Mouse (Mus musculus) R1 (cell line): ENCODE measurements around the gene Gpr157.

ENCODE experiments used
- DNase-seq: peaks from one replicate; pipeline ENCODE4 v3.0.0-alpha.2; 2018; ENCODE audit warnings: low read depth, low spot score

Gene Gpr157

DNA sequence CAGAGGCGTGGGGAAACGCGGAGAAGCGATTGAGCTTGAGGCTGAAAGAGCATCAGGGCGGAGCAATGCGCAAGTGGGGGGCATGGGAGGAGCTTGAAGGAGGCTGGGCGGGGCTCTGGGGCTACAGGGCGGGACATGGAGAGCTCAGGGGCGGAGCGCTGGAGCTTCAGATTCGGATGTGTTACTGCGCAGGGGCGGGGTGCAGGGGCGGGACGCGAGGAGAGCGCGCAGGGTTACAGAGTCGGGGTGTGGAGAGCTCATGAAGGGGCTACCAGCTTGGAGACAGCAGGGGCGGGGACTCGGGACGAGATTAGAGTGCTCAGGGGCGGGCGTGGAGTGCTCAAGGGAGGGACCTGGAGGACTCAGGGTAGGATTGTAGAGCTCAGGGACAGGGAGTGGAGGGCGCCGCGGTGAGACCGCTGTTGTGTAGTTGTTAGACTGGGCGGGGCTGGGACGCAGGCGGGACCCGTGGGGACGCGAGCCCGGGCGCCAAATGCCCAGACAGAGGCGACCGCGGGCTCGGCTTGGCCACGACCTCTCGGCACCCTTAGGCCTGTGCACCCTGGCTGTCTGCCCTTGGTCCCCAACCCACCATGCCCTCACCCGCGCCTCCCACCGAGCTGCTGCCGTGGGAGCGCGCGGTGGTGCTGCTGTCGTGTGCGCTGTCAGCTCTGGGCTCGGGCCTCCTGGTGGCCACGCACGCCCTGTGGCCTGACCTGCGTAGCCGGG, at the start of gene Gpr157:
Gene Gpr157, plus strand, starts transcription at position 205 of the 729 bp plus-strand sequence.
- peak; percentile 99 for DNase-seq

GRCm38 (mm10) chr4:150038533-150038932, 48.6 kb upstream of the Gpr157 start:
- no peak for DNase-seq

DNA sequence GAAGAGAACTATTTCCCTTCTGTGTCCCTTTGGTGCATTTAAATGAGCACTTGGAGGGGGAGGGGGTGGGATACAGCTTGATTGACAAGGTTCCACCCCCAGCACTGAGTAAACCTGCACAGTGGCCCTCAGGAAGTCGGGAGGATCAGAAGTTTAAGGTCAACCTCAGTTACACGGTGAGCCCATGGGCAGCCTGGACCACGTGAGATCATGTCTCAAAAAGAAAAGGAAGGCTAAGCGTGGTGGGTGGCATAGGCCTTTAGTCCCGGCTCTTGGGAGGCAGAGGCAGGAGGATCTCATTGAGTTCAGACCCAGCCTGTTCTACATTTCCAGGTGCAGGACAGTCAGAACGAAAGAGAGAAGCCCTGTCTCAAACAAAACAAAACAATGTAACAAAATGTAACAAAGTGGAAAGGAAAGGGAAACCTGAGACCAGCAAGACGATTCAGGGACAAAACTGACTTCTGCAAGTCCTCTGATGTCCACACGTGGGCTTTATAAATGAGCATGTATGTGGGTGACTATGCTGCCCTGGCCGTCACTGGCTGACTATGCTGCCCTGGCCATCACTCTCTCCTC, 47.1 kb upstream of the Gpr157 start:
- peak; percentile 58 for DNase-seq

DNA sequence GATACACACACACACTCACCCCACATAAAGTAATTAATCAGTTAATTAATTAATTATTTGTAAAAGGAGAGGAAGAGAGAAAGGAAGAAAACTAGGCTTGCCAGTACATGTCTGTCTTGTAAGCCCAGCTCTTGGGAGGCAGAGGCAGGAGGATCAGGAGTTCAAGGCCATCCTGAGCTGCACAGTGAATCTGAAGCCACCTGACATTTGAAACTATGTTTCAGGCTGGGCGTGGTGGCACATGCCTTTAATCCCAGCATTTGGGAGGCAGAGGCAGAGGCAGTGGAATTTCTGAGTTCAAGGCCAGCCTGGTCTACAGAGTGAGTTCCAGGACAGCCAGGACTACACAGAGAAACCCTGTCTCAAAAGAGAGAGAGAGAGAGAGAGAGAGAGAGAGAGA, 46.3 kb upstream of the Gpr157 start:
- DNase-seq: peak; percentile 93

DNA sequence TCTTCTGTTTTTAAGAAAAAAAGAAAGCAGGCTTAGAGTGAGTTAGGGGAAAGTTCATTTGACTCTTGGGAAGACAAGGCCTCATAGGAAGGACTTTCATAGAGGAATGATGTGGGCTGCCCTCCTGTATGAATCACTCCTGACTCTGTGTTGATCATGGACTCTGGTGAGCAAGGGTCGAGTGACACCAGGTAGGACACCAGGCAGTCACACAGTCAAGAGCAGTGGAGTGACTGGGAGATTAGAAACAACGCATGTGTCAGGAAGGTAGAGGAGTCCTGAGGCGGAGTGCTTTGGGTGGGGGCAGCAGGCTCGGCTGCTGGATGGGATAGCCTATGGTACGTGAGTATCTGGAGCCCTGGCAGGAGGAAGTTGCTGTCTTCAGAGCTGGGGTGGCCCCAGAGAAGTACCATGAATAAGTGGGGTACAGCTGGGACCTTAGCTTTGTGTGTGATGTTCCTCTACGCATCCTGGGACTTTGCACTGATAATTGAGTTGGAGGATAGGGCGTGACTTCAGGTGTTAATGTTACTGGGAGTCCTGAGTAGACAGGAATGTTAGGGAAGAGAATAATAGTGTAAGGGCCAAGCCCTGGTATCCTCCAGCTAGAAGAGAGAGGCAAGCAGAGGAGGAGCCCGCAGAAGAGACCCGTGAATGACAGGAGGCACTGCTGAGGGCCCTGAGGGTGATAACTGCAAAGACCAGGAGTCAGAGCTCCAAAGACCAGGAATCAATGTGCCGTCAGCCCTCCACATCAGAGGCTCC, 45.6 kb upstream of the Gpr157 start:
- DNase-seq: peak; percentile 75

GRCm38 (mm10) chr4:150043591-150043990, 43.6 kb upstream of the Gpr157 start:
- peak; percentile 73 for DNase-seq

- peak; percentile 80 for DNase-seq
These were observed 39.1 kb upstream of the Gpr157 start for GRCm38 (mm10) chr4:150048038-150048437.

- peak; percentile 62 for DNase-seq
These were observed 38.5 kb upstream of the Gpr157 start for GRCm38 (mm10) chr4:150048478-150049156.

DNA sequence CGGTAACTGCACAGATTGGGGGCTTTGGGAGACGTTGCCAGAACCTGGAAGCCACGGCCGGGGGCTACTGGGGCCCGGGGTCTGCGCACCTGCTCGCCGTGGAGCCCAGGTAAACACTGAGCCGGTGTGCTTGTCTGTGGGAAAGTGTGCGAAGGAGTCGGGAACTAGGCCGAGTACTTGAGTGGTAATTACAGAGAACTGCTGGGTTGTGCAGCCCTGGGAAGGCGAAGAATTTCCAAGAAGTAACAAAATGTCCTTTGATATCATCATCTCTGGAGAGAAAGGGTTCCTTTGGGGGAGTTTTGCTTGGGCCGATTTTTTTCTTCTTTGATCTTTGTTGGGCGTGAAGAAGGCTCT, 38.0 kb upstream of the Gpr157 start:
- DNase-seq: no peak

GRCm38 (mm10) chr4:150049564-150050226, 37.5 kb upstream of the Gpr157 start:
- DNase-seq: peak; percentile 78

DNA sequence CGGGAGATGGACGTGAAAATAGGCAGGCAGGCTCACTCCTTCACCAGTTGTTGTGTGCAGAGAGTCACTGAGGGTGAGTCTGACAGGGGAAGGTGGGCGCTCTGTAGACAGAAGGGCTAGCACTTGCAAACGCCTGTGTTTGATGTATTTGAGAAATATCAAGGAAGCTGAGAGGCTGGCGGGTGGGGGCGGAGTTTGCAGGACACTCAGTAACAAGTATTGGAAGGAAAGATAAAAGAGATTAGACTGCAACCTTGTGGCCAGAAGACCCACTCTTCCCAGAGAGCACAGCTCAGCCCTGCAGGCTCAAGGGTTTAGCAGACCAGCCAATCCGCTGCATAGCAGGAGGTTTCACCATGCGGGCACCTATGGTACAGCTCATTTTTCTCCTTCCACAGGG, 35.7 kb upstream of the Gpr157 start:
- DNase-seq: no peak

GRCm38 (mm10) chr4:150052380-150052779, 34.8 kb upstream of the Gpr157 start:
- no peak for DNase-seq

DNA sequence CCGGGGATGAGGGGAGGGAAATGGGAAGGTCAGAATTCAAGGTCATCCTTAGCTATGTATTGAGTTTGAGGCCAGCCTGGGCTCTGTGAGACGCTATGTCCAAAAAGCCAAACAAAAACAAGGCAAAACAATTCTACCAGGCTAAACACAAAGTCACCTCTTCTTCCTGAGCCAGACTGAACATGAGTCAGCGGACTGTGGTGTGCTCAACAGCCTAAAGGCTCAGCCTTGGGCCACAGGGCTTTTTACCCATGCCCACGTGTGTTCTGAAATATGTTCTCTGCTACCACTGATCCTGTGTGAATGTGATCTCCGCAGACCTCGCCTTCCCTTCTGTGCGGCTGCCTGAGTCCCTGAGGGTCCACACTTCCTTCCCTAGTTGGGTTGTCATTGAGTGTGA, 31.0 kb upstream of the Gpr157 start:
- no peak for DNase-seq

DNA sequence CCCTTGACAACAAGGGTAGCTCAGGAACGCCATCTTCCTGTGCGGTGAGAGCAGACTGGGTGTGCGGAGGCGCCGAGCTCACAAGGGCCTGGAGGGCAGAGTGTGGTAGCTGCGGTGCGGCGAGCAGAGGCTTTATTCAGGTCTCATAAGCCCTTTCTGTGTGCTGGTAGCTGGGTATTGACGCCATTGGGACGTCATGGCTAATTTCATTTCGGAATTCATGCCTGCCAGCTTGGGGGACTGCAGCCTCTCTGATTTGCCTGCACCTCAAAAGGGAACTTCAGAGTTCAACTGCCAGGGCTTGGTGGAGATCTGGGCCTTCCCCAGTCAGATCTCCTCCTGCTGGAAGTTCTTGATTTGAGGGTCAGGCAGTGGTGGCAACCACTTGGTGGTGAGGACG, 29.4 kb upstream of the Gpr157 start:
- DNase-seq: no peak

DNA sequence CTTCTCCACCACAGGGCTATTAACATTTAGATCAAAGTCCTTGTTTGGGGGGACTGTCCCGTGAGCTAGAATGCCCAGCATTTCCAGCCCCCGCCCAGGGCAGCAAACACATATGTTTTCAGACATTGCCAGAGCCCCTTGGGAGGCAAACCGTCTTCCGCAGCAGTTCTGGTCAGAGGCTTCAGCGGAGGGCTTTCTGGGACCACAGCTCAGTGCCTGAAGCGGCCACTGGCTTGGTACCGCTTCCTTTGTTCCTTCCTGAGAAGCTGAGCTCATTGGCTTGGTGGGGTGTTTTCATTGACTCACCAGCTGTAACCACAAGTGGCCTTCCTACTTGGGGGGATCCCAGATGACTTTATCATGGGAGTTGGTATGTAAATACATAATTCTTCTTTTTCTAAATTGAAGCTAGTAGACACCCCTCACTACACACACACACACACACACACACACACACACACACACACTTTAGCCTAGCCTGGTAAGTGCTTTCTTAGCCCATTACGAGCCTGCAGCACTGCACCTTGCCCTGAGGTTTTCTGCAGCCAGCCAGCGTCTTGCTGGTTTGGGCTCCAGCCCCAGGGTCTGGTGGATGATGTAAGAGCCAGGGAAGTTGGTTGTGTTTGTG, 27.2 kb upstream of the Gpr157 start:
- DNase-seq: no peak

DNA sequence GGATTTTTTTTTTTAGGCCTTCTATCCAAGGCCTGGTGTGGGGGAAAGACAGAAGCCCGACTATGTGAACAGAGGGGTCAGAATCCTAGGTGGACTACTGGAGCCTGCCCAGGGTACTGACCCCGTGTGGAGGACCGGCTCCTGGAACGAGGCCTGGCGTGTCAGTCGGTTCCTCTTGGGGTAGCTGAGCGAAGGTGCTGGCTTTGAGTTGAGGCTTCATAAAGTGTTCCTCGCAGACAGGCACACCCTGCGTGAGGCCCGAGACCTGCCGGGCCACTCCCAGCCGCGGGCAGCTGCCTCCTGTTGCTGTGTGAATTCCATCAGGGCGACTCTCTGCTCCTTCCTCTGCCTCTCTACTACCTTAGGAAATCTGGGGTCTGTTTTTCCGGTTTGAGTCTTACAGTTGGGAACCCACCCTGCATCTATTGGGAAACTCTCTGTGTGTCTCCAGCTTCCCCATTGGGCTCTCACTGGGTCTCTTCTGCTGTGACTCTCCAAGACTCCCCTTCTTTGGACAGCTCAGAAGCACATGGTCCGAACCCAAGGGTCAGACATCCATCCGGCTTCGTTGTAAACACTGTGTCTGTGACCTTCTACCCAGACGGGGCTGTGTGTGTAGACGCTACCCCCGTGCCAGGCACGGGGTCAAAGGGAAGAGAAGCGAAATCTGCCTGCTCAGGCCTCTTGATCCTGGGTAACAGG, 26.5 kb upstream of the Gpr157 start:
- DNase-seq: no peak

GRCm38 (mm10) chr4:150061432-150062225, 25.5 kb upstream of the Gpr157 start:
- DNase-seq: no peak

DNA sequence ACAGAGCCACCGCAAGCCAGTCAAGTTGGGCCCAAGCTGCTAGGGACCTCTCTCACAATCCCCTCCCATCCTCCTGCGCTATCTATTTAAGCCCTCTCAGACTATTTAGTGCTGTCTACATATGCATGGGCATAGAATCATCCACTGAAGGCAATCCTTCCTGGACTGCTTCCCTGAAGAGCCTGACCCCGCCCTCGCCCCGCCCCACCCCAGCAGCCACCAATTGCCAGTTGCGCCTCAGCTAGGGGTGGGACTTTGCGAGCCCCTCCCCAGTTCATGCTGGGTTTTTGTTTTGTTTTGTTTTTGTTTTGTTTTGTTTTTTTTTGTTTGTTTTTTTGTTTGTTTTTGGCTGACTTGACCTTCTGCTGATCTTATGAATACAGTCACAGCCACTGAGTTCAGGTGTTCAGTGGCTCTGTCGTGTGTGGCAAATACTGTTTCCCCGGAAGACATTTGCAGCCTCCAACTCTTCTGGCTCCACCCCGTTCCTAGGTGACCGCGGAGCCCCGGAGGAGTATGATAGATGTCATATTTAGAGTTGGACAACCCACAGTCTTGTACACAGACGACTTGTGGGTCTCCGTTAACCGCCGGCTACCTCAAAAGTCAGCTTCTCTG, 20.4 kb upstream of the Gpr157 start:
- DNase-seq: peak; percentile 79

DNA sequence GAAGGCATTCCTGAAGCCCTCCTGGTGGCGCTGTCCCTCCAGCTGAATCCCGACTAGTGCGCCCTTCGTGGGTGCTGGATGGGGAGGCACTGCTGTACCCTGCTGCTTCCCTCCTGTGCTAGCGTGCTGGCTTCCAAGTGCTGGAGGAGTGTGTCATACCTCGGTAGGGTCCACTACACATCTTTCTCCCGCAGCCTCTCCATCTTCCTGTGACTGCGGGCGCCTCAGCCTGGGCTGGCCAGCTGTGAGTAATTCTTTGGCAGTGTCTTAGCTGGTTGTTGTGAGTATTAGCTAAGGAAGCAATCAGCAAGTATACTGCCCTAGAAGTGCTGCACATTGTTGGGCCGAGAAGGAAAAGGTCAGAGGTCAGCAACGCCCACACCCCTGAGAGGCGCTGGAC, 18.9 kb upstream of the Gpr157 start:
- no peak for DNase-seq
